Mouse (Mus musculus) stomach, embryonic 15.5 days (tissue): ENCODE measurements at regions not wholly inside any gene's neighbourhood (a gene's known extent, or its start where the extent isn't known, plus 50 kb on each side); places are given as distances from the start of the nearest gene placed in this dataset.
A peak's percentile ranks its signal among the peaks of the same experiment; 100 is the strongest.

Source experiments
- ATAC-seq: fragments of 200-750 bp; cut with Nextera tagmentation; 2 replicates; pipeline ENCODE4 v1.8.0; 2017; ENCODE audit warnings: low read depth, moderate number of reproducible peaks, moderate TSS enrichment; ENCODE audit not compliant: insufficient read depth, low FRiP score
- H3K27ac ChIP-seq: fragments of 300-500 bp; sonication (generic); 2 replicates; pipeline ENCODE4 v1.5.1; 2015; ENCODE audit warnings: mild to moderate bottlenecking, inconsistent platforms
- H3K27me3 ChIP-seq: fragments of 300-500 bp; sonication (generic); replicated peaks from 2 replicates; pipeline ENCODE4 v1.6.1; 2015; ENCODE audit warnings: inconsistent platforms
- H3K36me3 ChIP-seq: fragments of 300-500 bp; sonication (generic); 2 replicates; pipeline ENCODE4 v1.6.1; 2015; ENCODE audit warnings: inconsistent platforms
- H3K4me1 ChIP-seq: fragments of 300-500 bp; sonication (generic); 2 replicates; pipeline ENCODE4 v1.6.1; 2015; ENCODE audit warnings: inconsistent platforms
- H3K4me2 ChIP-seq: fragments of 300-500 bp; sonication (generic); 2 replicates; pipeline ENCODE4 v1.6.1; 2015; ENCODE audit warnings: mild to moderate bottlenecking, inconsistent platforms
- H3K4me3 ChIP-seq: fragments of 300-500 bp; sonication (generic); replicated peaks from 2 replicates; pipeline ENCODE4 v1.5.1; 2015; ENCODE audit warnings: inconsistent platforms
- H3K9ac ChIP-seq: fragments of 300-500 bp; sonication (generic); 2 replicates; pipeline ENCODE4 v1.6.1; 2015; ENCODE audit warnings: inconsistent platforms
- H3K9me3 ChIP-seq: fragments of 300-500 bp; sonication (generic); 2 replicates; pipeline ENCODE4 v1.6.1; 2016; ENCODE audit warnings: inconsistent platforms
- WGBS: fragments of 180-500 bp; shearing (Covaris S2); methylation state at CpG from one replicate; pipeline ENCODE4 v1.1.7; 2015; 5-methylcytosine and 5-hydroxymethylcytosine counted together

DNA sequence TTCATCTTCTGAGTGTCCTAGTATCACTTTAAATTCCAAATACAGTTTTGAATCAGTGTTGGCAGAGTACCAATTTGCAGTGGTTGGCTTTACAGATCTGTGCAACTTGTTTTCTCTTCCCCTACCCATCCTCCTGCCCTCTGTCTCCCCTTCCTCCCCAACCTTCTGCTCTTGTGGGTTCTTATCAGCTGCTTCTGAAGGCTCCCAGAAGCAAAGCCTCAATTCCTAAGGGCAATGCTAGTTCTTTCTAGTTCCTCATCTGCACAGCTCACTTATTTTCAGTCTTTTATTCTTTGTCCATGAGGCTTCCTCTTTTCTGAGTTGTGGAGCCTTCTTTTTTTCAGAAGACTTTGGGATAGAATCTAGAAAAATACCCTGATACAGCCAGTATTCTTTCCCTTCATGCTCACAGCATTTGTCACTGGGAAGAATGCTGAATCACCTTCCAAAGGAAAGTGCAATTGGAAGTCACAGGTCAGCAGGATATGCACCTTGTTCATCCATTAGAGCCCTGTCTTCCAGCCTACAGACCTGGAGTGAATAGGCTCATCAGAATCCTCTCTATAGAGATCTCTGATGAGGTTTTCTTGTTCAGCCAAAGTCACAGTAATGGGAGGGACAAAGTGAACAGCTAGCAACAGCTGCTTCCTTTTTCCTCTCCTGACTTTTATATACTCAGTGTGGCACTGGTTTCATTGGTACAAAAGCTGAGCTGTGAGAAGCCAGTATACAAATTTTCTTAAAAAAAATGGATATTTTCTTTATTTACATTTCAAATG lies 1357.9 kb downstream of the Slc22a22 start:
- no peak for ATAC-seq

DNA sequence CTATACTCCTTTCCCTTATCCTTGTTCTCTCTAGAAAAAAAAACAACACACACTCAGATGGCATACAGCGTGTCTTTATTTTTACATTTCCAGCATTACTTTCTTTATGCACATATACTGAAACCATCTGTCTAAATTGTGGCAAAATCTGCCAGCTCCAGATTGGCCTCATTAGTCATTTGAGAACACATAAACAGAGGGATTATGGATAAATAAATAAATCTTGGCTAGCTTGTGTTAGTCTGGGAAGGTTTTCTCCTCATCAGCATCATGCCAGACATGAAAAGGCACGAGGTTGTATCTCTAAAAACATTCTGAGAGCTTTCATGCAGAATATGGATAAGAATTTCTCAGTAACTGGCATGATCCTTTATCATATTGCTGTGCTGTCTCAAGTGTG lies 1369.1 kb downstream of the Slc22a22 start:
- Histone ChIP-seq H3K4me1 (no peaks in the 10 kb centered on the region), H3K36me3 (no peaks in the 10 kb centered on the region), H3K9ac (no peak overlapping the region), H3K27me3 (no peaks in the 10 kb centered on the region), H3K27ac (no peak overlapping the region), H3K4me2 (no peak overlapping the region), H3K9me3 (no peaks in the 10 kb centered on the region), H3K4me3 (no peak overlapping the region)
- ATAC-seq = no peak
- 34% methylated on average over 2 of the region's 2 CpGs for WGBS

More for the DNA sequence above, 1357.9 kb downstream of the Slc22a22 start:
- H3K9me3 ChIP-seq = no peaks in the 10 kb centered on the region
- no peak overlapping the region for H3K4me2 ChIP-seq
- H3K27ac ChIP-seq = no peak overlapping the region
- no peak overlapping the region for H3K4me3 ChIP-seq
- no peaks in the 10 kb centered on the region for H3K36me3 ChIP-seq
- H3K9ac ChIP-seq = no peak overlapping the region
- H3K27me3 ChIP-seq = no peaks in the 10 kb centered on the region
- H3K4me1 ChIP-seq = no peaks in the 10 kb centered on the region

- Histone ChIP-seq H3K27ac (no peak overlapping the region), H3K9ac (no peak overlapping the region), H3K4me3 (no peak overlapping the region), H3K9me3 (no peaks in the 10 kb centered on the region), H3K36me3 (no peaks in the 10 kb centered on the region), H3K27me3 (no peaks in the 10 kb centered on the region), H3K4me1 (no peaks in the 10 kb centered on the region), H3K4me2 (no peak overlapping the region)
- ATAC-seq = no peak
- 41% methylated on average over 4 of the region's 4 CpGs for WGBS
These were observed 1369.7 kb downstream of the Slc22a22 start for GRCm38 (mm10) chr15:56107719-56108118.

GRCm38 (mm10) chr15:56100133-56100735 lies 1377.2 kb downstream of the Slc22a22 start:
- WGBS = 82% methylated on average over 3 of the region's 3 CpGs

GRCm38 (mm10) chr15:56077838-56078567 lies 1399.4 kb downstream of the Slc22a22 start:
- H3K27me3 ChIP-seq = no peaks in the 10 kb centered on the region
- peak; percentile 31; the same call in 1 of the 2 replicates for ATAC-seq
- no peaks in the 10 kb centered on the region for H3K36me3 ChIP-seq
- no peak overlapping the region for H3K9ac ChIP-seq
- no peak overlapping the region for H3K27ac ChIP-seq
- H3K4me3 ChIP-seq = no peak overlapping the region
- H3K4me2 ChIP-seq = no peak overlapping the region
- 60% methylated on average over 11 of the region's 11 CpGs for WGBS
- H3K4me1 ChIP-seq = no peaks in the 10 kb centered on the region
- H3K9me3 ChIP-seq = no peaks in the 10 kb centered on the region

More at GRCm38 (mm10) chr15:56100133-56100735, 1377.2 kb downstream of the Slc22a22 start:
- no peak for ATAC-seq
- H3K4me2 ChIP-seq = no peak overlapping the region
- no peak overlapping the region for H3K9ac ChIP-seq
- H3K27me3 ChIP-seq = no peaks in the 10 kb centered on the region
- H3K4me3 ChIP-seq = no peak overlapping the region
- H3K9me3 ChIP-seq = no peaks in the 10 kb centered on the region
- H3K36me3 ChIP-seq = no peaks in the 10 kb centered on the region
- no peaks in the 10 kb centered on the region for H3K4me1 ChIP-seq
- no peak overlapping the region for H3K27ac ChIP-seq

DNA sequence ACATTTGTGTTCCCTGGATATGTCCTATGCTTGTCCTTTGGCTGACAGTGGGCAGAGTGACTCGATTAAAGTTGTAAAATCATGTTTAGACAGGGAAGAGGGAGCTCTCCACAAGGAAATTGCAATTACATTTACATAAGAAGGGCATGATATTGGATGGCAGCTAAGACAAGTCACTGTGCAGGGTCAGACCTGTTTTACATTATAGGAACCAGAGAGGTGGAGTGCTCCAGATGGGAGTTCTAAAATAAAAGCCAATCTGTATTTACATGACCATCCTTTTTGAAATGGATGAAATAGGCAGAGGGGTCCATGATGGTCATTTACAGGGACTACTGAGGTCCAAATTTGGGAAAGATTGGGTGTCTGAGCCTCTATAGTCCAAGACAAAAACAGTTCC lies 1400.3 kb downstream of the Slc22a22 start:
- Histone ChIP-seq H3K9me3 (no peaks in the 10 kb centered on the region), H3K27me3 (no peaks in the 10 kb centered on the region), H3K4me1 (no peaks in the 10 kb centered on the region), H3K9ac (no peak overlapping the region), H3K36me3 (no peaks in the 10 kb centered on the region), H3K4me3 (no peak overlapping the region), H3K4me2 (no peak overlapping the region), H3K27ac (no peak overlapping the region)
- WGBS = 53% methylated on average over 1 of the region's 1 CpGs
- no peak for ATAC-seq

DNA sequence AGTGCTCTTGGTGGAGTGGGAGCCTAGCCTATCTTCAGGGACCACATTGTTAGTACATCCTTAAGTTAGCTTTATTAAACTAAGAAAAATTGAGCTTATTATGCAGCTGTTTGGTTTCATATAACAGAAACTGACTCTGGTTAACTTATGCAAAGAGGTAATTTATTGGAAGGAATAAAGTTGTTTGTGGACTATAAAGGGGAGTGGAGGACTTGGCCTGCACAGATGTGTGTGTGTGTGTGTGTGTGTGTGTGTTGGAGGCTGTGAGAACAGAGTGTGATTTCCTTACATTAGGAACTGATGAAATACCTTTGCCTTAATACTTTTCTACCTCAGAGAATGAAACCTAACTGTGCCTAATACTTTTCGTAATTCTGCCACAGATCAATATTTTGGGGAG lies 1400.7 kb downstream of the Slc22a22 start:
- Histone ChIP-seq H3K9ac (no peak overlapping the region), H3K4me2 (no peak overlapping the region), H3K4me3 (no peak overlapping the region), H3K9me3 (no peaks in the 10 kb centered on the region), H3K27me3 (no peaks in the 10 kb centered on the region), H3K27ac (no peak overlapping the region), H3K4me1 (no peaks in the 10 kb centered on the region), H3K36me3 (no peaks in the 10 kb centered on the region)
- WGBS = 88% methylated on average over 1 of the region's 1 CpGs
- ATAC-seq = no peak

DNA sequence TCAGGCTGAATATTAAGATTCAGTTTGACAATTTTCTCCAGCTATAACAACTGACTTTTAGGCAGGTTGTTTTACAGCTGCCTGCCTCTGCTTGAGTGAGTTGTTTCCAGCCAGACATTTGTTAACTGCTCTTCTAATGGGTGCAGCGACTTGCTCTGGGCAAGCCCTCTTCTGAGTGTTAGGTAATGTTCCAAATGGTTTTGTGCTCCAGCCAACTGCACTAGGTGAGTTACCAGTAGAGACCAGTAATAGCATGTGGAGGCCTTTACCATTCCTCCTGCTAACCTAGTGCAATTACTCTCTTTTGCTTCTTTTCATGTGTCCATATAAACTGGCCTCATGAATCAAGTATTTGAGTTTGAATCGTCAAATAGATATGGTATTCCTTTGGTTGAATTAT lies 1407.9 kb downstream of the Slc22a22 start:
- Histone ChIP-seq H3K4me1 (no peaks in the 10 kb centered on the region), H3K9me3 (no peaks in the 10 kb centered on the region)
- 69% methylated on average over 2 of the region's 2 CpGs for WGBS

DNA sequence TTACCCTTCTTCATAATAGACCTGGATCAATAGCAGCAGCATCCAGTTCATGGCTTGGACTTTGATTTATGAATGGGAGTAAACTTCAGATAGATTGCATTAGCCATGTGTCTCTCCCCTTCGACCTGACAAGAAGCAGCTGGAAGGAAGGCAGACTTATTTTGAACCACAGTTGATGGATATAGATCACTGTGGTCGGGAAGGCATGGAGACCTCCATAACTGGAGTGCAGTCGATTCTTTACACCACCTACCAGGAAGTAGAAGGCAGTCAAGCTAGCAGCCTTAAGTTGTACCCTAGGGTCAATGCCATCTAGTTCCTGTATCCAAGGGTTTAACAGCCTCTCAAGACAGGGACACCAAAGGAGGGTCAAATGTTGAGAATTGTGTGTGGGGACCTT lies 1410.2 kb downstream of the Slc22a22 start:
- no peak overlapping the region for H3K4me2 ChIP-seq
- no peaks in the 10 kb centered on the region for H3K36me3 ChIP-seq
- ATAC-seq = no peak
- H3K4me3 ChIP-seq = no peak overlapping the region
- no peaks in the 10 kb centered on the region for H3K9me3 ChIP-seq
- no peak overlapping the region for H3K27ac ChIP-seq
- WGBS = 24% methylated on average over 3 of the region's 3 CpGs
- no peaks in the 10 kb centered on the region for H3K4me1 ChIP-seq
- H3K27me3 ChIP-seq = no peaks in the 10 kb centered on the region
- no peak overlapping the region for H3K9ac ChIP-seq

More for the DNA sequence above, 1407.9 kb downstream of the Slc22a22 start:
- no peak for ATAC-seq
- no peak overlapping the region for H3K27ac ChIP-seq
- H3K36me3 ChIP-seq = no peaks in the 10 kb centered on the region
- no peak overlapping the region for H3K4me2 ChIP-seq
- H3K4me3 ChIP-seq = no peak overlapping the region
- H3K27me3 ChIP-seq = no peaks in the 10 kb centered on the region
- H3K9ac ChIP-seq = no peak overlapping the region

- Histone ChIP-seq H3K4me1 (no peaks in the 10 kb centered on the region), H3K9me3 (no peaks in the 10 kb centered on the region), H3K4me3 (no peak overlapping the region), H3K27me3 (no peaks in the 10 kb centered on the region), H3K36me3 (no peaks in the 10 kb centered on the region), H3K9ac (no peak overlapping the region), H3K27ac (no peak overlapping the region), H3K4me2 (no peak overlapping the region)
- 66% methylated on average over 4 of the region's 4 CpGs for WGBS
- no peak for ATAC-seq
These were observed 1410.9 kb downstream of the Slc22a22 start for GRCm38 (mm10) chr15:56066540-56066939.

DNA sequence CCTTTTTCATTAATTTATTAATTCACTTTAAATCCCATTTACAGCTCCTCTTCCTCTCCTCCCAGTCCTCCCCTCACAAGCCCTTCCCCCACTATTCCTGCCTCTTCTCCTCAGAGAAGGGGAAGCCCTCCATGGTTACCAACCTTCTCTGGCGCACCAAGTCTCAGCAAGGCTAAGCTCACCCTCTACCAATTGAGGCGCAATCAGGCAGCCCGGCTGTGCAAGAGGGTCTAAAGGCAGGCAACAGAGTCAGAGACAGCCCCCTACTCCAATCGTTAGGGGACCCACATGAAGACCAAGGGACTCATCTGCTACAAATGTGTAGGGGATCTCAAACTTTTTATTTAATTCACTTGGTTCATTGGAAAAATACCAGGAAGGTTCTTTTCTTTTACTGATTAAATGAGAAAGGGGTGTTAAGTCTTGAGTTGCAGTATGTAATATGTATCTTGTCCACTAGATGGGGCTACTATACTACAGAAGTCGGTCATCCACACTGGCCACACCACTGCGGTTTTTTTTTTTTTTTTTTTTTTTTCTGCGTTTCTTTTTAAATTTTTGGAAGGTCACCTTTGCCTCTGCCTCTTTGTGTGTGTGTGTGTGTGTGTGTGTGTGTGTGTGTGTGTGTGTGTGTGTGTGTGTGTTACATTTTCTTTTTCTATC lies 1411.4 kb downstream of the Slc22a22 start:
- WGBS = 34% methylated on average over 7 of the region's 7 CpGs
- Histone ChIP-seq H3K4me2 (no peak overlapping the region), H3K36me3 (no peaks in the 10 kb centered on the region), H3K4me1 (no peaks in the 10 kb centered on the region), H3K27ac (no peak overlapping the region), H3K9ac (no peak overlapping the region), H3K27me3 (no peaks in the 10 kb centered on the region), H3K9me3 (no peaks in the 10 kb centered on the region), H3K4me3 (no peak overlapping the region)
- ATAC-seq = no peak

DNA sequence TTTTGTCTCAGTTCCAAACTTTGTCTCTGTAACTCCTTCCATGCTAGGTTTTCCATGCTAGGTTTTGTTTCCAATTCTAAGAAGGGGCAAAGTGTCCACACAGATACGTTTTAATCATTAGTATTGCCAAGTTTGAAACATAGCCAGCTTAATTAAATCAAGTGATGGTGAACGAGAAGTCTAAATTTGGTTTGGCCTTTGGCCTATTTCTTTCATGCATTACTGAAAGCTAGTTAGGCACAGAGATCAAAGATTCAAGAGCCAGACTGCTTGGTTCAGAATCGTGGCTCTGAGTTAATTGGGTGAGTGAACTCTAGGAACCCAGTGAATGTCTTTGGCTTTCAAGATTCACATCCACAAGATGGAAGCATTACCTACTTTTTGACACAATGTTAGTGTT lies 1414.8 kb downstream of the Slc22a22 start:
- no peak for ATAC-seq
- Histone ChIP-seq H3K9me3 (no peaks in the 10 kb centered on the region), H3K4me3 (no peak overlapping the region), H3K4me1 (no peaks in the 10 kb centered on the region), H3K27ac (no peak overlapping the region), H3K27me3 (no peaks in the 10 kb centered on the region), H3K36me3 (no peaks in the 10 kb centered on the region), H3K4me2 (no peak overlapping the region), H3K9ac (no peak overlapping the region)
- WGBS = 73% methylated on average over 3 of the region's 3 CpGs
